Mouse (Mus musculus): ENCODE results near the gene Fthl17f.
"Not testable (repeated sequence)": the region's sequence is repeated elsewhere in the genome, so short reads cannot be mapped to it uniquely, and the experiment has no call there.

Gene Fthl17f

GRCm38 (mm10) chrX:9062715-9063114 lies at the start of gene Fthl17f:
TSS of gene Fthl17f (plus strand) at chrX:9063015.
- not testable (repeated sequence) for DNase-seq (ENCODE audit: low read depth in 1 of 2, low spot score in 2 of 2)

- DNase-seq (ENCODE audit: low read depth in 1 of 2, low spot score in 2 of 2) = no peak
Observed at GRCm38 (mm10) chrX:9016079-9016478, 46.7 kb upstream of the Fthl17f start.

GRCm38 (mm10) chrX:9019481-9019880 lies 43.3 kb upstream of the Fthl17f start:
- DNase-seq (ENCODE audit: low read depth in 1 of 2, low spot score in 2 of 2) = no peak

GRCm38 (mm10) chrX:9033193-9033592 lies 29.6 kb upstream of the Fthl17f start, which contains the start of gene Fthl17e:
TSS of gene Fthl17e (plus strand) at chrX:9033493.
- not testable (repeated sequence) for DNase-seq (ENCODE audit: low read depth in 1 of 2, low spot score in 2 of 2)

- DNase-seq (ENCODE audit: low read depth in 1 of 2, low spot score in 2 of 2) = not testable (repeated sequence)
Observed at GRCm38 (mm10) chrX:9041611-9042010, 21.2 kb upstream of the Fthl17f start.

- DNase-seq (ENCODE audit: low read depth in 1 of 2, low spot score in 2 of 2) = not testable (repeated sequence)
Observed at GRCm38 (mm10) chrX:9060952-9061351, 1.9 kb upstream of the Fthl17f start.

- DNase-seq (ENCODE audit: low read depth in 1 of 2, low spot score in 2 of 2) = no peak
Observed at GRCm38 (mm10) chrX:9062101-9062500, 714 bp upstream of the Fthl17f start.

- peak in 1 of 2 experiments; percentile 0 for DNase-seq (ENCODE audit: low read depth in 1 of 2, low spot score in 2 of 2)
Observed at GRCm38 (mm10) chrX:9077699-9078098, 14.9 kb downstream of the Fthl17f start.

- not testable (repeated sequence) for DNase-seq (ENCODE audit: low read depth in 1 of 2, low spot score in 2 of 2)
Observed at GRCm38 (mm10) chrX:9095066-9095465, 32.3 kb downstream of the Fthl17f start.

- no peak for DNase-seq (ENCODE audit: low read depth in 1 of 2, low spot score in 2 of 2)
Observed at GRCm38 (mm10) chrX:9104262-9104661, 41.4 kb downstream of the Fthl17f start, which contains the start of gene 4930402K13Rik. TSS of gene 4930402K13Rik (plus strand) at chrX:9104562.

GRCm38 (mm10) chrX:9110381-9110780 lies 47.6 kb downstream of the Fthl17f start:
- DNase-seq (ENCODE audit: low read depth in 1 of 2, low spot score in 2 of 2) = no peak

Data from monocyte, adult 2 months (primary cell).